Mouse (Mus musculus): Measurements from ENCODE around the gene Npr1. TPM values are rescaled to one million over a fixed set of nuclear protein-coding genes. Genes with fewer than 3 reads are reported as not detected.

Npr1 gene
- total and polyA plus RNA-seq, 3 experiments = 16.1 to 35.0 (median 16.3) TPM

GRCm38 (mm10) chr3:90443977-90444376, 21.7 kb downstream of the Npr1 start:
- no peaks in the 10 kb centered on the region for H3K79me2 ChIP-seq (replicated peaks; ENCODE audit: control insufficient read depth, insufficient read depth, low read length)
- peaks cover 9% of the 10 kb centered on the region for H3K4me1 ChIP-seq (ENCODE audit: control insufficient read depth, insufficient read depth, low read length)
- H3K27me3 ChIP-seq (ENCODE audit: control insufficient read depth, insufficient read depth, low read length) = no peaks in the 10 kb centered on the region
- H3K36me3 ChIP-seq (ENCODE audit: control insufficient read depth, insufficient read depth, low read length) = peaks cover 3% of the 10 kb centered on the region; the same call in 1 of the 2 replicates
- WGBS = 76% methylated on average over 3 of the region's 3 CpGs
- DNase-seq = no peak
- no peak overlapping the region for H3K27ac ChIP-seq
- no peak overlapping the region for H3K9ac ChIP-seq (ENCODE audit: low read depth, low read length)
- TF ChIP-seq EP300 (IDR thresholded peaks at IDR 0.05; ENCODE audit: insufficient read depth, low read depth, low read length) (no peak), CTCF (IDR thresholded peaks at IDR 0.05) (no peak), POLR2A (IDR thresholded peaks at IDR 0.05; ENCODE audit: insufficient read depth, low read depth, low read length) (no peak)
- H3K4me3 ChIP-seq = no peak overlapping the region
- intact Hi-C loops (cut with DNase I) = no loop called here

- Histone ChIP-seq H3K4me3 (no peak overlapping the region), H3K4me1 (ENCODE audit: control insufficient read depth, insufficient read depth, low read length) (peaks cover 1% of the 10 kb centered on the region; the same call in 1 of the 2 replicates), H3K79me2 (replicated peaks; ENCODE audit: control insufficient read depth, insufficient read depth, low read length) (no peaks in the 10 kb centered on the region), H3K27ac (no peak overlapping the region), H3K27me3 (ENCODE audit: control insufficient read depth, insufficient read depth, low read length) (no peaks in the 10 kb centered on the region), H3K9ac (ENCODE audit: low read depth, low read length) (no peak overlapping the region), H3K36me3 (ENCODE audit: control insufficient read depth, insufficient read depth, low read length) (peaks cover 2% of the 10 kb centered on the region; the same call in 1 of the 2 replicates)
- DNase-seq = no peak
- intact Hi-C loops (cut with DNase I) = no loop called here
- 68% methylated on average over 2 of the region's 2 CpGs for WGBS
- TF ChIP-seq CTCF (IDR thresholded peaks at IDR 0.05) = no peak
Observed at GRCm38 (mm10) chr3:90440756-90441155, 24.9 kb downstream of the Npr1 start.

DNA sequence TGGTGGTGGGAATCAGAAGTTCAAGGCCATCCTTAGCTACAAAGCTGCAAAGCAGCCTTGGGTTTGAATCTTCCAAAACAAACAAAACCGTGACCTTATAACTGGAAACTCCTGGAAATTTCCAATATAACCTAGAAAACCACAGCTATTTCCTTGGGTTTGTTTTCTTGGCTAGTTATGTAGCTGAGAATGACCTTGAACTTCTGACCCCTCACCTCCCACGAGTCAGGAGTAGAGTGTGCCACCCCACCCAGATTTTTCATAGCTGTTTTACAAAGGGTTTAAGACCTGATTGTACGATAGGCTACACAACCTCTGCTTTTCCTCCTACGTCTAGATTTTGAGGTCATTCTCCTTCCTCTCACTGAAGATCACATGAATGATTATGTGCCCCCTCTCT, 28.5 kb downstream of the Npr1 start:
- WGBS = 49% methylated on average over 4 of the region's 4 CpGs

DNA sequence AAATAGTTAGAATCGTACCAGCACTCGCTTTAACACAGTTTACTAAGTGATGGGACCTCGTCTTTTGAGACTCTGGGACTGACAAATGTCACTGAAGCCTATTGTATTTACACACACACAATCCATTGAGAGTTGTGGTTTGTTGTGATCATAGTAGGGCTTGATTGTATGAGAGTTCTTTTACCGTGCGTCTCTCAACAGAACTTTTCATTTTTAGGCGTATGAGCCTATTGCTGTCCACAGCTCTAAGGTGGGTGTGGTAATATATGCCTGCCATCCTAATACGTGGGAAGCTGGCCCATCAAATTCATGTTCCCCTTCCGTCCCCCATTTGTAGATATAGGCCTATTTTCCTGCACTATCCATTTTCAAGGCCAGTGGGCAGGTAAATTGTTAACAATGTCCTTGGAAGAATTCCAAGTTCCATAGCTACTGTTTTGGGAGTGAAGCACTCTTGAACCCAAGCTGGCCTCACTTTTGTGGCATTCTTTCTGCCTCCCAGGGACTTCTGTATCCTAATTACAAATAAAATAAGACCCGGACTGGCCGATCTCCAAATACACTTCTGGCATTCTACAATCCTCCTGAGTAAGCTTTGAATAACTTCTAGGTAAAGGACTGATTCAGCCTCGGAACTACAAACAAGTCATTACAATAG, 31.5 kb downstream of the Npr1 start:
- no peaks in the 10 kb centered on the region for H3K27me3 ChIP-seq (ENCODE audit: control insufficient read depth, insufficient read depth, low read length)
- no peaks in the 10 kb centered on the region for H3K79me2 ChIP-seq (replicated peaks; ENCODE audit: control insufficient read depth, insufficient read depth, low read length)
- H3K4me3 ChIP-seq = peak overlapping the region; percentile 51
- intact Hi-C loops (cut with DNase I) = no loop called here
- peak overlapping the region; percentile 93 for H3K27ac ChIP-seq
- DNase-seq = no peak
- no peak for TF ChIP-seq CTCF (IDR thresholded peaks at IDR 0.05)
- no peak for TF ChIP-seq POLR2A (IDR thresholded peaks at IDR 0.05; ENCODE audit: insufficient read depth, low read depth, low read length)
- no peak for TF ChIP-seq EP300 (IDR thresholded peaks at IDR 0.05; ENCODE audit: insufficient read depth, low read depth, low read length)
- 40% methylated on average over 11 of the region's 11 CpGs for WGBS
- H3K4me1 ChIP-seq (ENCODE audit: control insufficient read depth, insufficient read depth, low read length) = peaks cover 9% of the 10 kb centered on the region
- H3K36me3 ChIP-seq (ENCODE audit: control insufficient read depth, insufficient read depth, low read length) = peaks cover 5% of the 10 kb centered on the region
- H3K9ac ChIP-seq (ENCODE audit: low read depth, low read length) = no peak overlapping the region

More for the DNA sequence above, 28.5 kb downstream of the Npr1 start:
- TF ChIP-seq EP300 (IDR thresholded peaks at IDR 0.05; ENCODE audit: insufficient read depth, low read depth, low read length) (no peak), CTCF (IDR thresholded peaks at IDR 0.05) (no peak), POLR2A (IDR thresholded peaks at IDR 0.05; ENCODE audit: insufficient read depth, low read depth, low read length) (no peak)
- no peak overlapping the region for H3K27ac ChIP-seq
- H3K79me2 ChIP-seq (replicated peaks; ENCODE audit: control insufficient read depth, insufficient read depth, low read length) = no peaks in the 10 kb centered on the region
- H3K4me1 ChIP-seq (ENCODE audit: control insufficient read depth, insufficient read depth, low read length) = no peaks in the 10 kb centered on the region; the same call in 1 of the 2 replicates
- intact Hi-C loops (cut with DNase I) = no loop called here
- no peaks in the 10 kb centered on the region for H3K27me3 ChIP-seq (ENCODE audit: control insufficient read depth, insufficient read depth, low read length)
- no peak overlapping the region for H3K9ac ChIP-seq (ENCODE audit: low read depth, low read length)
- H3K4me3 ChIP-seq = no peak overlapping the region
- H3K36me3 ChIP-seq (ENCODE audit: control insufficient read depth, insufficient read depth, low read length) = no peaks in the 10 kb centered on the region; the same call in 1 of the 2 replicates
- no peak for DNase-seq

GRCm38 (mm10) chr3:90433381-90434020, 32.2 kb downstream of the Npr1 start, which contains the start of gene Ints3:
TSS of gene Ints3 (minus strand) at chr3:90433622.
- Histone ChIP-seq H3K9ac (ENCODE audit: low read depth, low read length) (peak within 1 kb of the TSS; percentile 81), H3K4me1 (ENCODE audit: control insufficient read depth, insufficient read depth, low read length) (peaks cover 12% of the 10 kb centered on the region), H3K27ac (peak within 1 kb of the TSS; percentile 93), H3K36me3 (ENCODE audit: control insufficient read depth, insufficient read depth, low read length) (peaks cover 7% of the 10 kb centered on the region), H3K27me3 (ENCODE audit: control insufficient read depth, insufficient read depth, low read length) (no peaks in the 10 kb centered on the region), H3K4me3 (peak within 1 kb of the TSS; percentile 71), H3K79me2 (replicated peaks; ENCODE audit: control insufficient read depth, insufficient read depth, low read length) (no peaks in the 10 kb centered on the region)
- peak; percentile 100 for DNase-seq
- TF ChIP-seq POLR2A (IDR thresholded peaks at IDR 0.05; ENCODE audit: insufficient read depth, low read depth, low read length) (peak; percentile 90), EP300 (IDR thresholded peaks at IDR 0.05; ENCODE audit: insufficient read depth, low read depth, low read length) (no peak; the same call in 1 of the 2 replicates), CTCF (IDR thresholded peaks at IDR 0.05) (peak; percentile 10; the same call in 1 of the 2 replicates)
- WGBS = under 1% methylated on average over 52 of the region's 52 CpGs
- intact Hi-C loops (cut with DNase I) = loop anchor here (1.0 to 2.0 kb wide), 3 partner anchors 13 to 31 kb away; no protein-coding TSS in a partner anchor

DNA sequence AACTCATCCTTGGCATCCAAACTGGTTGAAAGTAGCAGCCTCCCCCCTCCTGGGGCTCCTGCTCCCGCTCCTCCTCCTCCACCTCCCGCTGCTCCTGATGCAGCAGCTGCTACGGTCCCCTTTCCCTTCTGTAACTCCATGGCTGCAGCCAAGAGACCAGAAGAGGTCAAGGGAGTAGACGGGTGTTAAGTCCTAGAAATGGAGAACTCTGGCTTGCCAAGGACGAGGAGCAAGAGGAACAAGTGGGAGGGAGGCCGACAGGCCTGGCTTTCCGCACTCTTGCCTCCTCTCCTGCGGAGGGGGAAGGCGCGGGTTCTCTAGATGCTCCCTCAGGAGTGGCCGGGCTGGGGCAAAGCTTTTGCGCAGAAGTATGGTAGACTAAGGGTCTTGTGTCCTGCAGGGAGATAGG, 32.9 kb downstream of the Npr1 start:
- peak overlapping the region; percentile 71 for H3K4me3 ChIP-seq
- 2% methylated on average over 12 of the region's 12 CpGs for WGBS
- intact Hi-C loops (cut with DNase I) = loop anchor here (1.0 to 2.0 kb wide), 3 partner anchors 13 to 31 kb away; no protein-coding TSS in a partner anchor
- H3K4me1 ChIP-seq (ENCODE audit: control insufficient read depth, insufficient read depth, low read length) = peaks cover 12% of the 10 kb centered on the region
- TF ChIP-seq EP300 (IDR thresholded peaks at IDR 0.05; ENCODE audit: insufficient read depth, low read depth, low read length) = no peak
- no peak for TF ChIP-seq POLR2A (IDR thresholded peaks at IDR 0.05; ENCODE audit: insufficient read depth, low read depth, low read length)
- no peak for TF ChIP-seq CTCF (IDR thresholded peaks at IDR 0.05)
- peak overlapping the region; percentile 81 for H3K9ac ChIP-seq (ENCODE audit: low read depth, low read length)
- DNase-seq = no peak
- peaks cover 7% of the 10 kb centered on the region for H3K36me3 ChIP-seq (ENCODE audit: control insufficient read depth, insufficient read depth, low read length)
- H3K27ac ChIP-seq = peak overlapping the region; percentile 93
- no peaks in the 10 kb centered on the region for H3K27me3 ChIP-seq (ENCODE audit: control insufficient read depth, insufficient read depth, low read length)
- H3K79me2 ChIP-seq (replicated peaks; ENCODE audit: control insufficient read depth, insufficient read depth, low read length) = no peaks in the 10 kb centered on the region
